Mouse (Mus musculus) hindbrain, embryonic 12.5 days (tissue): ENCODE measurements at regions not wholly inside any gene's neighbourhood (a gene's known extent, or its start where the extent isn't known, plus 50 kb on each side); places are given as distances from the start of the nearest gene placed in this dataset.

Experiments
- ATAC-seq: fragments of 200-750 bp; cut with Nextera tagmentation; 2 replicates; pipeline ENCODE4 v1.8.0; 2017; ENCODE audit warnings: moderate TSS enrichment; ENCODE audit not compliant: low FRiP score
- H3K27ac ChIP-seq: fragments of 300-500 bp; sonication (generic); 2 replicates; pipeline ENCODE4 v1.5.1; 2016; ENCODE audit warnings: mild to moderate bottlenecking
- H3K27me3 ChIP-seq: fragments of 300-500 bp; sonication (generic); 2 replicates; pipeline ENCODE4 v1.6.1; 2016; ENCODE audit warnings: mild to moderate bottlenecking
- H3K36me3 ChIP-seq: fragments of 300-500 bp; sonication (generic); 2 replicates; pipeline ENCODE4 v1.6.1; 2016; ENCODE audit warnings: mild to moderate bottlenecking
- H3K4me1 ChIP-seq: fragments of 300-500 bp; sonication (generic); 2 replicates; pipeline ENCODE4 v1.6.1; 2016
- H3K4me2 ChIP-seq: fragments of 300-500 bp; sonication (generic); replicated peaks from 2 replicates; pipeline ENCODE4 v1.6.1; 2016; ENCODE audit warnings: mild to moderate bottlenecking
- H3K4me3 ChIP-seq: fragments of 300-500 bp; sonication (generic); 2 replicates; pipeline ENCODE4 v1.5.1; 2016; ENCODE audit warnings: mild to moderate bottlenecking
- H3K9ac ChIP-seq: fragments of 300-500 bp; sonication (generic); 2 replicates; pipeline ENCODE4 v1.6.1; 2016; ENCODE audit warnings: mild to moderate bottlenecking, moderate library complexity
- H3K9me3 ChIP-seq: fragments of 300-500 bp; sonication (generic); replicated peaks from 2 replicates; pipeline ENCODE4 v1.6.1; 2016; ENCODE audit warnings: mild to moderate bottlenecking
- WGBS: fragments of 180-500 bp; shearing (Covaris S2); methylation state at CpG from one replicate; pipeline ENCODE4 v1.1.7; 2016; 5-methylcytosine and 5-hydroxymethylcytosine counted together

- Histone ChIP-seq H3K4me1 (no peaks in the 10 kb centered on the region), H3K27ac (no peak overlapping the region)
- 82% methylated on average over 6 of the region's 6 CpGs for WGBS
These were observed 527.2 kb downstream of the Triml1 start for GRCm38 (mm10) chr8:42614077-42614476.

DNA sequence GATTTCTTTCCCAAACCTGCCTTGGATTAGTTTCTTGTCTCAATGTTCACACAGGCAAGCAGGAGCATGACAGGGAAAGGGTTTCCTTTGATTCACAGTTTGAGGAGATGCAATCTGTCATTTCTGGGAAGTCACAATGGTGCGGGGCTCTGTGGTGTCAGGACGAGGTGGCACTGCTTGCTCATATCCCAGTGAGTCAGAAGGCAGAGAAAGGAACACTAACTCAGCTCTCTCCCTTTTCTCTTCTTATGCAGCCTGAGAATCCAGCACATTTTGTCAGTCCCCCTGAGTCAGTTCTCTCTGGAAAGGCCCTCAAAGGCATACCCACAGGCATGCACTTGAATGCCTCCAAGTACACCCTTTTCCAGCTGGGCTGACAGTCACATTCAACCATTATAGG is 544.6 kb downstream of the Triml1 start:
- Histone ChIP-seq H3K9ac (no peak overlapping the region), H3K27ac (no peak overlapping the region), H3K9me3 (no peaks in the 10 kb centered on the region), H3K27me3 (no peaks in the 10 kb centered on the region), H3K4me3 (no peak overlapping the region), H3K36me3 (no peaks in the 10 kb centered on the region), H3K4me2 (no peak overlapping the region), H3K4me1 (no peaks in the 10 kb centered on the region)
- WGBS, result 71% methylated on average over 2 of the region's 2 CpGs
- no peak for ATAC-seq

More at GRCm38 (mm10) chr8:42614077-42614476, 527.2 kb downstream of the Triml1 start:
- no peak overlapping the region for H3K4me3 ChIP-seq
- H3K9me3 ChIP-seq, result no peaks in the 10 kb centered on the region
- no peak overlapping the region for H3K4me2 ChIP-seq
- H3K36me3 ChIP-seq, result no peaks in the 10 kb centered on the region
- no peaks in the 10 kb centered on the region for H3K27me3 ChIP-seq
- no peak overlapping the region for H3K9ac ChIP-seq
- ATAC-seq, result 0 out of 2 replicates have a peak, but pooled peaks have one; percentile 26
